16 mouse cellular contexts compared by ENCODE assay signal in the genomic region with DNA sequence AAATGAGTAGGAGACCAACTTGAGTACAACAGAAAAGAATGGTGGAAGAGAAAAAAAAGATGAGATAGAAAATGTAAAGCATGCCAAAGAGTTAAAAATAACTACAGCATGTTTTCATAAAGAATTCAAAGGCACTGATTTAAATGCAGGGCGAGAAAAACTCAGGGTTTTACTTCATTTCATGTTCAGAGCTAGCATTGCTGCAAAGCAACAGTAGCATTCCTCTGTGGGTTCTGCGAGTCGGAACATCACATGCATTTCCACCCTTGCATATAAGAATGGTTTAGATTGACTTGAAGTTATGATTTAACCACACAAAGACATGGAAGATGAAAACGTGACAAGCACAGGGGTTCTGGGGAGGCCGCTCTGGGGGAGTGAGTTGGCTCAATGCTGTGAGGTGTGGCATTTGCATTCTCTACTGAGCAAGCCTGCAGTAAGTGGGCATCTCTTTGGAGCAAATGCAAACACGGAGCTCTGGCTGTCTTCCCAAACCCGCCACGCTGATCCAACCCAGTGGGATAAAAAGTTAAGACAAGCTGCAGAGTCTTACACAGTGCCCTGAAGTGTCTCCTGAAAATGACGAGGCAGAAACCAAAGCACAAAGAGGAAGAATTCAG.
DNase-seq lines count a peak whose midpoint lies in the region; ATAC-seq lines count a peak whose summit lies in the region.
"Had no signal": no experiment of that assay in that cellular context is flagged by ENCODE, and none has a peak within 500 bp of the region (broad histone marks: within the 10 kb centered on the region; RNA-seq: fewer than 3 reads in every experiment).

No protein-coding gene starts in this region.

- no peaks in the 10 kb centered on the region for H3K4me1 ChIP-seq in midbrain, embryonic 11.5 days (ENCODE audit: control insufficient read depth, insufficient read depth, low read length)
- no peaks in the 10 kb centered on the region for H3K4me1 ChIP-seq in midbrain, embryonic 10.5 days
- H3K4me1 ChIP-seq: heart, embryonic 12.5 days; liver, embryonic 15.5 days; neural tube, embryonic 12.5 days had no signal

- H3K4me2 ChIP-seq in midbrain, embryonic 11.5 days: no peak overlapping the region
- H3K4me2 ChIP-seq: heart, embryonic 12.5 days; limb, embryonic 12.5 days; liver, embryonic 15.5 days; neural tube, embryonic 12.5 days had no signal

- peak; percentile 31 for DNase-seq in midbrain, embryonic 11.5 days (ENCODE audit: low spot score, missing footprints)
- no peak for DNase-seq in midbrain, embryonic 10.5 days (ENCODE audit: low spot score)
- DNase-seq in frontal cortex, postnatal 36 days (ENCODE audit: low spot score in 2 of 2): peak; percentile 61 to 75
- DNase-seq in left cerebral cortex, postnatal 4 days: peak; percentile 22
- no peak for DNase-seq in adrenal gland, adult (ENCODE audit: inconsistent age in 2 of 2, low spot score in 1 of 2)
- no peak for DNase-seq in lung, postnatal 4 days
- no peak for DNase-seq in adrenal gland, postnatal 14 days
- DNase-seq: gastrocnemius, postnatal 10 days; heart, postnatal 4 days had no signal

- H3K9ac ChIP-seq in midbrain, embryonic 11.5 days (ENCODE audit: low read length): no peak overlapping the region
- H3K9ac ChIP-seq: heart, embryonic 12.5 days; limb, embryonic 12.5 days; liver, embryonic 15.5 days; neural tube, embryonic 12.5 days had no signal

- H3K27me3 ChIP-seq in midbrain, embryonic 11.5 days (ENCODE audit: control insufficient read depth, insufficient read depth, low read length): no peaks in the 10 kb centered on the region
- H3K27me3 ChIP-seq in midbrain, embryonic 10.5 days (ENCODE audit: low read depth, poor library complexity, severe bottlenecking): no peaks in the 10 kb centered on the region
- H3K27me3 ChIP-seq: CH12.LX; heart, embryonic 12.5 days; limb, embryonic 12.5 days; liver, embryonic 15.5 days; neural tube, embryonic 12.5 days; Patski had no signal

- 69% methylated on average over 9 of the region's 9 CpGs for WGBS in midbrain, embryonic 11.5 days
- 70% methylated on average over 9 of the region's 9 CpGs for WGBS in midbrain, embryonic 10.5 days

- no peak overlapping the region for H3K27ac ChIP-seq in midbrain, embryonic 11.5 days (ENCODE audit: low read depth, low read length)
- H3K27ac ChIP-seq in midbrain, embryonic 10.5 days (replicated peaks): no peak overlapping the region
- H3K27ac ChIP-seq: kidney, postnatal 0 days; limb, embryonic 12.5 days; liver, embryonic 15.5 days; neural tube, embryonic 12.5 days had no signal

- H3K9me3 ChIP-seq in midbrain, embryonic 11.5 days (ENCODE audit: control insufficient read depth, low read length): no peaks in the 10 kb centered on the region
- H3K9me3 ChIP-seq in midbrain, embryonic 10.5 days (replicated peaks): no peaks in the 10 kb centered on the region
- H3K9me3 ChIP-seq: heart, embryonic 12.5 days; limb, embryonic 12.5 days; neural tube, embryonic 12.5 days had no signal

- no peaks in the 10 kb centered on the region for H3K36me3 ChIP-seq in midbrain, embryonic 11.5 days (ENCODE audit: control insufficient read depth, insufficient read depth, low read length)
- H3K36me3 ChIP-seq in midbrain, embryonic 10.5 days: no peaks in the 10 kb centered on the region
- H3K36me3 ChIP-seq: heart, embryonic 12.5 days; limb, embryonic 12.5 days; liver, embryonic 15.5 days; neural tube, embryonic 12.5 days had no signal

- no peak overlapping the region for H3K4me3 ChIP-seq in midbrain, embryonic 11.5 days (ENCODE audit: low read depth, low read length)
- H3K4me3 ChIP-seq in midbrain, embryonic 10.5 days: no peak overlapping the region
- H3K4me3 ChIP-seq: heart, embryonic 12.5 days; limb, embryonic 12.5 days; liver, embryonic 15.5 days; neural tube, embryonic 12.5 days had no signal

- ATAC-seq in midbrain, embryonic 11.5 days (ENCODE audit: low FRiP score): no peak
- ATAC-seq: Patski had no signal

- intact Hi-C loops in left cerebral cortex, postnatal 4 days (cut with DNase I): loop anchor here (10.0 kb wide), 1 partner anchor 349 kb away; no protein-coding TSS in a partner anchor

Comparison
In these comparisons a context has a peak if more than half of its experiments do, and no peak if none do; other contexts are left out.
1. DNase-seq: peak in midbrain, embryonic 11.5 days (single experiment), frontal cortex, postnatal 36 days (2 of 2) and left cerebral cortex, postnatal 4 days (single experiment); none in midbrain, embryonic 10.5 days (single experiment), adrenal gland, adult (0 of 2), lung, postnatal 4 days (0 of 2) and adrenal gland, postnatal 14 days (single experiment).